Mouse (Mus musculus): Measurements from ENCODE around the gene Napa.

Gene Napa

DNA sequence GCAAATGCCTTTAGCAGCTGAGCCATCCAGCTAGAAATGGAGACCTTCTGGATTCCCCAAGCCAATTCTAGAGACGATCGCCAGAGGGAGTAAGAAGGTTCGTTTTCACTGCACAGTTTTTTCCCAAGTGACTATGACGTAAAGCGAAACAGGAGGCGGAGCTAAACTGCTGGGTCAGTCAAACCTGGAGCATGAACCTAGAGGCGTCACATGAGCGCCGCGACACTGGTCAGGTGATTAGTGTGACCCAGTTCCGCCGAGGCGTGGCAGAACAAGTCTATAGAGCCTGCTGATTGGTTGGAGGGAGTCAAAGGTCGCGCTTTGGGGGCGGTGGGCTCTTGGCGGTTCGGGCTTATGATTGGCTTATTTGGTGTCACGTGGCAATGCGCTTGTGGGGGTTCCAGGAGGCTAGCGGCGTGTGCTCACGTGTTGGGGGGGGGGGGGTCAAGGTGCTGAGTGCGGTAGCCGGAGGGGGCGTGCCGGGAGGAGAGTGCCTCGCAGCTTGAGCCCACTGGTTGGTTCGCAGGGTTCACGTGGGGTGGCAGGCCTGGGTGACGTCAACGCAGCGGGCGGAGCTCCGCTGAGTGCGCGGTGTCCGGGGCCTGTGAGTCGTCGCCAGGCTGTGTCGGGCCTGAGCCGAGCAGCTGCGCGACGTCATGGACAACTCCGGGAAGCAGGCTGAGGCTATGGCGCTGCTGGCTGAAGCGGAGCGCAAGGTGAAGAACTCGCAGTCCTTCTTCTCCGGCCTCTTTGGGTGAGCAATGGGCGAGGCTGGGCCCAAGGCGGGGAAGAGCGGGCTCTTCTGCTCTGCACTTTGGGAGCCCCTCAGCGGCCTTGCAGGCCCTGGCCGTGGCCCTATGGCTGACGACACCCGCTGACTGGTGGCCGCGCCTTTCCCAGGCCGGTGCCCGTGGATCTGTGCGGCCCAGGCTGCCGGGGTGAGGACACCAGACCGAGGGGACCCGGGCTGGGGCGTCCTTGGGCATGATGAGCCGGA, at the start of gene Napa:
Gene Napa (plus strand): TSS at position 438 of the 997 bp plus-strand sequence.
- peak; percentile 99 for DNase-seq (ENCODE audit: low spot score)

- peak; percentile 45 for DNase-seq (ENCODE audit: low spot score)
Measured at GRCm38 (mm10) chr7:16048675-16049575, 49.3 kb upstream of the Napa start.

GRCm38 (mm10) chr7:16049576-16049915, 48.7 kb upstream of the Napa start:
- no peak for DNase-seq (ENCODE audit: low spot score)

GRCm38 (mm10) chr7:16050600-16050999, 47.7 kb upstream of the Napa start:
- DNase-seq (ENCODE audit: low spot score): no peak

- peak; percentile 87 for DNase-seq (ENCODE audit: low spot score)
Measured at GRCm38 (mm10) chr7:16051883-16052595, 46.2 kb upstream of the Napa start.

DNA sequence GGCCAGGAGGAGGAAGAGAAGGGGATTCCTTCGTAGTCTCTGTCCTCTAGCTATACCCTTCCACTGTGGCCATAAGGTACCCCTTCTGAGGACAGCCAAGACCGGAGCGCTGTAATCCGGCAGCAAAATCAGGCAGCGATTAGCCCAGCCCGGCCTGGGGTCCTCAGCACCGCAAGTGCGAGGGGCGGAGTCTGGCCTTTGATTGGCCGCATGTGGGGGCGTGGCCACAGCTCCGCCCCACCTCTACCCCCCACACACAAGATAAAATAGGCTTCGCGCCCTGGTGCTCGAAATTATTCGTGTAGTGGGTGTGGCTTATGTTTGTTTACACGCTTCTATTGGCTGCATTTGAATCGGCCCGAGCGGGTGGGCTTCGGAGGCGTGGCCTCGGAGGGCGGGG, 45.6 kb upstream of the Napa start:
- peak; percentile 96 for DNase-seq (ENCODE audit: low spot score)

DNA sequence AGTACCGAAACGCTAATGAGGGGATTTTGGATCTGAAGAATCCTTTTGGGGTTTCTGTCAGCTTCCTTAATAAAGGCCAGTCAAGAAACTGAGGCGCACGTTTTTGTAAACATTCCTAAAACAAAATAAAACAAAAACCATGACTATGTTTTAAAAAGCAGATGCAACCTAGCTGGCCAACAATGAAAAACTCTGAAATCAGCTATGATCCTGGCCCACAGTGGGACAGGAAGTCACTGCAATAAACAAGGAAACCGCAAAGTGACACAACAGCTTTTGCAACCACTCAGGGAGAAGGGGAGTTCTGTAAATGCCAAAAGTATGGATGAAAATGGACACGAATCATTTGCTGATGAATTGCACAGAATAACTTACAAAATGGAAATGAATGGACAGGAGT, 45.2 kb upstream of the Napa start:
- no peak for DNase-seq (ENCODE audit: low spot score)

GRCm38 (mm10) chr7:16054966-16055365, 43.3 kb upstream of the Napa start:
- DNase-seq (ENCODE audit: low spot score): no peak

GRCm38 (mm10) chr7:16055665-16056064, 42.6 kb upstream of the Napa start:
- DNase-seq (ENCODE audit: low spot score): no peak

- peak; percentile 31 for DNase-seq (ENCODE audit: low spot score)
Measured at GRCm38 (mm10) chr7:16056459-16057135, 41.7 kb upstream of the Napa start.

GRCm38 (mm10) chr7:16057136-16057534, 41.1 kb upstream of the Napa start:
- no peak for DNase-seq (ENCODE audit: low spot score)

- DNase-seq (ENCODE audit: low spot score): no peak
Measured at GRCm38 (mm10) chr7:16061219-16062098, 36.8 kb upstream of the Napa start, which contains the start of gene Zfp541. Gene Zfp541, plus strand, starts transcription at chr7:16061814.

DNA sequence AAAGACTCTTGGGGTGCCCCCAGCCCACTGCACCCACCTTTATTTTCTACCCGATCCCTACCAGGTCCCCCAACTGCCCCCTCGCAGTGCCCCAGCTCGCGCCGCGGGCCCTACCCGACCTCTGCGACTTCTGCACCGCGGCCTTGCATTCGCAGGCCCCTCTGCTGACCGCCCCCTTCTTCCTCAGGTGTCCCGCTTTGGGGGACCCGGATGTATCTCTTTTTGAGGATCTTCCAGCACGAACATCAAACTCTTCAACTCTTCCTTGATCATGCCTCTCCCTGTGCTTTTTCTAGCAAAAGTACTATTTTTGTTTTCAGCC, 36.2 kb upstream of the Napa start:
- DNase-seq (ENCODE audit: low spot score): no peak

DNA sequence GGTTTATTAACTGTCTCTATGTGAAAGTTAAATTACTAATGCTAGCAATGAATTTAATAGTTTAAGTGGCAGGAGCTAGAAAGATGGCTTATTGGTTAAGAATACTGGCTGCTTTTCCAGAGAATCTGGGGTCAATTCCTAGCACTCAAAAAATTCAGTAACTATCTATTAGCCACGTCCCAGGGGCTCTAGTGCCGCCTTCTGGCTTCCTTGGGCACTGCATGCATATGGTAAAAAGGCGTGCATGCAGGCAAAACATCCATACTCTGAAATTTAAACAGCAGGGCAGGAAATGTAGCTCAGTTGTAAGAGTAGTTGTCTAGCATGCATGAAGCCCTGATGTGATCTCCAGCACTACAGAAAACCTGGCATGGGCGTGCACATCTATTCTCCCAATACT, 34.8 kb upstream of the Napa start:
- DNase-seq (ENCODE audit: low spot score): no peak

- no peak for DNase-seq (ENCODE audit: low spot score)
Measured at GRCm38 (mm10) chr7:16070846-16071245, 27.4 kb upstream of the Napa start.

GRCm38 (mm10) chr7:16071906-16072305, 26.4 kb upstream of the Napa start:
- DNase-seq (ENCODE audit: low spot score): no peak

DNA sequence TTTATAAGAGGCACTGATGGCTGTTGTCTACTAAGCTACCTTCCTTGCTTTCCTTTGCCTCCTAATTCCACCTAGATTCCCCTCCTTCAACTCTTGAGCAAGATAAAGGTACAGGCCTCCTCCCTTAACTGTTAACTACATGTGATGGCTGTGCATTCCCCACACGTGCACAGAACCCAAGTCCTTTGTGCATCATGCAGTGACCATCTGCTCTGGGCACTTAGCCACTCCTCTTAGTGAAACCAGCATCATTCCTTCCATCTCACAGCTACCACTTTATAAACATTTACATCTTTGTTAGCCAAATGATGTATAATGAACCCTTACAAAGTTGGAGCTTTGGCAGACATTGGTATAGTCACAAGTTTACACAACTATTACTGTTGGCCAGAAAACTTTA, 18.3 kb upstream of the Napa start:
- no peak for DNase-seq (ENCODE audit: low spot score)

DNA sequence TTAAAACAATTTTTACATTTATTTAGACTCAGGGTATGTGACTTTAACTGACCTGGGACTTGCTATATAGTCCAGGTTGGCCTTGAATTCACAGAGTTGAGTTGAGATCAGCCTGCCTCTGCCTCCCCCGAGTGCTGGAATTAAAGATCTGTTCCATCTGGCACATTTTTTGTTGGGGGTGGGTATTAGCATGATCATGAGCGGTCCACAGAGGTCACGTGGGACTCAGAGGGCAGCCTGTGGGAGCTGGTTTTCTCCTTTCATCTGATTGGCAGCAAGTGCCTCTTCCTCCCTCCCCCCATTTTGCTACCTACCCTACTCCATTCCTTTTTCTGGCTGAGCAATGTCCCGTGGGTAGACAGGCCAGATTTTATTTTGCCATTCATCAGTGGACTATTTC, 17.7 kb upstream of the Napa start:
- DNase-seq (ENCODE audit: low spot score): no peak

DNA sequence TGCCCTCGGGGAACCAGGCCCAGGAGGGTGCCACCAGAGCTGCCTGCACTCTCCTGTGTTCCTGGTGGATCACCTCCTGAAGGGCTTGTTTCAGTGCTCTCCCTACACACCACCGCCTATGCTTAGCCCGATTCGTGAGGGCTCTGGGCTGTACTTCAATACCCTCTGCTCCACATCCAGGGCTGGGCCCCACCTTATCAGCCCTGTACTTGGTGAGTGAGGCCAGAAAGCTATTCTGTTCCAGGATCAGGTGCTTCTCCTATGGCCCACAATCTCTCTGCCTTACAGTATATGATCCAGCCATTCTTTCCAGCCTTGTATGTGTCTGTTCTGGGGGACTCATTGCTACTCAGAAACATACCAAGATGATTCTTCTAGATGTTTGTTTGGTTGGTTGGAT, 14.9 kb upstream of the Napa start:
- DNase-seq (ENCODE audit: low spot score): no peak

DNA sequence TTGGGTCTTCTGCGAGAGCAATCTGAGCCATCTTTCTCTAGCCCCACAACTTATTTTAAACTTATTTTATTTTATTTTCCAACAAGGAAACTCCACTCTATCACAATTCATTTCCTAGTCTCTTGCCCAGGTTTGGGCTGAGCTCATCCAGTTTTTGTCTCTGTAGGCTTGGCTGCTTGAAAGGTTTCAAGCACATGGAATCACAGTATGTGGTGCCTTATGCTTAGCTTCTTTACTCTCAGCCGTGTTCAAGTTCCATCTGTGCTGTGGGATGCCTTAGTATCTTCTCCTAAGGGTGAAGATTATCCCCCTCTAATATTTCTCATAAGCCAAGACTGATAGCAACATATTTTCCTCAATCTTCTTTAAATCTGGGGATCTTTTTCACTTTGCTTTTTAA, 10.7 kb upstream of the Napa start:
- DNase-seq (ENCODE audit: low spot score): no peak

GRCm38 (mm10) chr7:16094592-16094991, 3.7 kb upstream of the Napa start:
- DNase-seq (ENCODE audit: low spot score): no peak
